ENCODE assay signal across 7 mouse cellular contexts in the genomic region with DNA sequence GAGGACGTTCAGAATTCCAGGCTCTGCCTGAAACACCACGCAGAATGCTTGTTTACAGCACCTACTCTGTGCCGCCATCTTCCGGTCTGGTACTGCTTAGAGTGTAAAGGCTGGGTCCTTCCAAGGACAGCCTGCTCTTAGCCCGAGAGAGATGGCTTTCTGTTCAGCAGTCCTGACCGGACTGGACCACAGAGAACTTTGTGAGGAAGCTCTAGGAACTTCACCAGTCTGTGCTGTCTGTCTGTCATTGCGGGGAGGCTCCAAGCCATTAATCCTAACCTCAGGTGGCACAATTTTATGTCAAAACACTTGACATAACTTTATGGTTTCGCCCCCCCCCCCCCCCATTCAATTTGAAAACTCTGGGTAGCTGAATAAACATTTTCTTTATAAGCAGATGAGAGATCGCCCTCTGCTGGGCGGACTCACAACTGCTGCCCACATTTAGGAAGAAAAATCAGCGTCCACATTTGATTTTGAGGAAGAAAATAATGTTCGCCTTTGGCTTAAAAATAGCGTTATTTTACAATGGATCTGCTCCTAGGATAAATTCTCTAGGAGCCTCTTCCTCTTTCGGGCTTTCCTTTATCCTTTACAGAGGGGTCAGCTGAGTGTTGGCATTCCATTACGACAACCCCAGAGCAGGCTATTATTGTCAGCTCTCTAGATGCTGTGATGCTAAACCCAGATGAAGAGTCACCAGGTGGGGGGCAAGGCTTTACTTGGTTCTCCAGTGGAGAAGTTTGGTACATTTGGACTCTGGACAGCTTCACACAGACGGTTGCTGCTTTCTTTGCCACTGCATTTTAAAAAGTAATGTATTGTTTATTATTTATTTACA.
DNase-seq lines count a peak whose midpoint lies in the region; ATAC-seq lines count a peak whose summit lies in the region.

No protein-coding gene starts in this region.

- ATAC-seq in intestine, embryonic 16.5 days, result peak; percentile 62; the same call in 1 of the 2 replicates
- ATAC-seq in stomach, embryonic 14.5 days (ENCODE audit: insufficient number of reproducible peaks, insufficient read depth, low FRiP score, low read depth), result peak; percentile 73; the same call in 1 of the 2 replicates

- no peaks in the 10 kb centered on the region for H3K4me1 ChIP-seq in intestine, embryonic 16.5 days (ENCODE audit: control insufficient read depth, insufficient read depth, low read length)
- H3K4me1 ChIP-seq in midbrain, embryonic 10.5 days, result 0 out of 2 replicates have a peak, but pooled peaks cover 6% of the 10 kb centered on the region
- peaks cover 2% of the 10 kb centered on the region; the same call in 1 of the 2 replicates for H3K4me1 ChIP-seq in stomach, embryonic 14.5 days (ENCODE audit: control insufficient read depth, insufficient read depth, low read length)

- no peak overlapping the region for H3K9ac ChIP-seq in intestine, embryonic 16.5 days (ENCODE audit: low read depth, low read length)
- no peak overlapping the region for H3K9ac ChIP-seq in stomach, embryonic 14.5 days (replicated peaks; ENCODE audit: low read depth, low read length)

- no peaks in the 10 kb centered on the region for H3K27me3 ChIP-seq in intestine, embryonic 16.5 days (replicated peaks; ENCODE audit: control insufficient read depth, insufficient read depth, low read length)
- peaks cover 4% of the 10 kb centered on the region; the same call in 1 of the 2 replicates for H3K27me3 ChIP-seq in midbrain, embryonic 10.5 days (ENCODE audit: low read depth, poor library complexity, severe bottlenecking)
- H3K27me3 ChIP-seq in stomach, embryonic 14.5 days (ENCODE audit: control insufficient read depth, insufficient read depth, low read length), result no peaks in the 10 kb centered on the region

- no peak overlapping the region for H3K4me3 ChIP-seq in intestine, embryonic 16.5 days (ENCODE audit: low read length)
- peak overlapping the region; percentile 30 for H3K4me3 ChIP-seq in midbrain, embryonic 10.5 days
- no peak overlapping the region for H3K4me3 ChIP-seq in stomach, embryonic 14.5 days (ENCODE audit: low read depth, low read length)

- H3K36me3 ChIP-seq in intestine, embryonic 16.5 days (ENCODE audit: control insufficient read depth, insufficient read depth, low read length), result no peaks in the 10 kb centered on the region
- H3K36me3 ChIP-seq in midbrain, embryonic 10.5 days, result no peaks in the 10 kb centered on the region
- no peaks in the 10 kb centered on the region for H3K36me3 ChIP-seq in stomach, embryonic 14.5 days (ENCODE audit: control insufficient read depth, insufficient read depth, low read length)

- DNase-seq in adrenal gland, adult 8-10 months, result peak; percentile 50
- peak; percentile 78 for DNase-seq in embryo, embryonic 10 days (ENCODE audit: low spot score)
- DNase-seq in gastrocnemius, postnatal 36 days, result peak; percentile 15 to 41
- DNase-seq in left cerebral cortex, postnatal 25 days (ENCODE audit: low spot score in 2 of 2), result peak; percentile 61 to 71
- peak; percentile 57 for DNase-seq in midbrain, embryonic 10.5 days (ENCODE audit: low spot score)

- WGBS in intestine, embryonic 16.5 days, result 20% methylated on average over 16 of the region's 16 CpGs
- WGBS in midbrain, embryonic 10.5 days, result 28% methylated on average over 16 of the region's 16 CpGs
- 26% methylated on average over 16 of the region's 16 CpGs for WGBS in stomach, embryonic 14.5 days

- H3K4me2 ChIP-seq in intestine, embryonic 16.5 days (ENCODE audit: low read depth, low read length), result 0 out of 2 replicates have a peak overlapping the region, but pooled peaks have one; percentile 6
- peak overlapping the region; percentile 32; the same call in 1 of the 2 replicates for H3K4me2 ChIP-seq in stomach, embryonic 14.5 days (replicated peaks; ENCODE audit: low read depth, low read length)

- no peaks in the 10 kb centered on the region for H3K9me3 ChIP-seq in intestine, embryonic 16.5 days (ENCODE audit: control insufficient read depth, low read length)
- H3K9me3 ChIP-seq in midbrain, embryonic 10.5 days (replicated peaks), result no peaks in the 10 kb centered on the region
- no peaks in the 10 kb centered on the region for H3K9me3 ChIP-seq in stomach, embryonic 14.5 days (ENCODE audit: control insufficient read depth, low read depth, low read length)

- no peak overlapping the region for H3K27ac ChIP-seq in intestine, embryonic 16.5 days (ENCODE audit: low read length)
- H3K27ac ChIP-seq in midbrain, embryonic 10.5 days (replicated peaks), result peak overlapping the region; percentile 57; the same call in 1 of the 2 replicates
- H3K27ac ChIP-seq in stomach, embryonic 14.5 days (ENCODE audit: low read length), result no peak overlapping the region

- intact Hi-C loops in gastrocnemius, postnatal 36 days (cut with DNase I), result loop anchor here (2.0 kb wide), 1 partner anchor 133 kb away; no protein-coding TSS in a partner anchor
- intact Hi-C loops in left cerebral cortex, postnatal 25 days (cut with DNase I), result loop anchor here (1.0 to 5.0 kb wide), 3 partner anchors 77 to 143 kb away; a partner anchor contains a TSS

Comparison
In these comparisons a context has a peak if more than half of its experiments do, and no peak if none do; other contexts are left out.
1. DNase-seq: peak in every context shown above with its lines; median percentile 78 in embryo, embryonic 10 days; 66 in left cerebral cortex, postnatal 25 days; 57 in midbrain, embryonic 10.5 days; 50 in adrenal gland, adult 8-10 months; 28 in gastrocnemius, postnatal 36 days.